Mouse (Mus musculus) ES-CJ7 (cell line): ENCODE data around the gene Zfr2.
A peak's percentile ranks its signal among the peaks of the same experiment; 100 is the strongest.

Experiments
- DNase-seq: peaks from one replicate; pipeline ENCODE4 v3.0.0; 2011; ENCODE audit warnings: low read depth, low spot score

Zfr2 gene

GRCm38 (mm10) chr10:81287513-81288157 lies 54.7 kb downstream of the Zfr2 start:
- peak; percentile 86 for DNase-seq

- DNase-seq = peak; percentile 77
These were observed 55.6 kb downstream of the Zfr2 start for GRCm38 (mm10) chr10:81288601-81289000.

- peak; percentile 86 for DNase-seq
These were observed 56.3 kb downstream of the Zfr2 start for GRCm38 (mm10) chr10:81289278-81289677.

GRCm38 (mm10) chr10:81289811-81290210 lies 56.9 kb downstream of the Zfr2 start:
- DNase-seq = no peak

- DNase-seq = peak; percentile 61
These were observed 57.9 kb downstream of the Zfr2 start for GRCm38 (mm10) chr10:81290698-81291460.

GRCm38 (mm10) chr10:81291511-81292104 lies 58.7 kb downstream of the Zfr2 start, which contains the start of gene Tjp3:
Gene Tjp3, minus strand, starts transcription at chr10:81291581.
- peak; percentile 50 for DNase-seq

- peak; percentile 100 for DNase-seq
These were observed 59.8 kb downstream of the Zfr2 start, which contains the start of gene Pip5k1c for GRCm38 (mm10) chr10:81292554-81293333. Gene Pip5k1c, plus strand, starts transcription at chr10:81292963.

- no peak for DNase-seq
These were observed 60.5 kb downstream of the Zfr2 start for GRCm38 (mm10) chr10:81293334-81294030.

GRCm38 (mm10) chr10:81294442-81294841 lies 61.5 kb downstream of the Zfr2 start:
- peak; percentile 53 for DNase-seq

- DNase-seq = no peak
These were observed 62.2 kb downstream of the Zfr2 start for GRCm38 (mm10) chr10:81295185-81295584.

GRCm38 (mm10) chr10:81297246-81297645 lies 64.3 kb downstream of the Zfr2 start:
- DNase-seq = no peak

- DNase-seq = no peak
These were observed 64.9 kb downstream of the Zfr2 start for GRCm38 (mm10) chr10:81297845-81298244.

GRCm38 (mm10) chr10:81298369-81299100 lies 65.6 kb downstream of the Zfr2 start:
- DNase-seq = no peak

GRCm38 (mm10) chr10:81299585-81300351 lies 66.8 kb downstream of the Zfr2 start:
- DNase-seq = no peak

- no peak for DNase-seq
These were observed 67.5 kb downstream of the Zfr2 start for GRCm38 (mm10) chr10:81300352-81300907.

- no peak for DNase-seq
These were observed 68.4 kb downstream of the Zfr2 start for GRCm38 (mm10) chr10:81301321-81301720.
